Mouse (Mus musculus): Measurements from ENCODE around the gene Med25. TPM values are rescaled to one million over a fixed set of nuclear protein-coding genes. Genes with fewer than 3 reads are reported as not detected.
A peak's percentile ranks its signal among the peaks of the same experiment; 100 is the strongest.

Gene Med25
- total RNA-seq, 2 experiments from 2014 or later, result 14.5 to 26.0 TPM

DNA sequence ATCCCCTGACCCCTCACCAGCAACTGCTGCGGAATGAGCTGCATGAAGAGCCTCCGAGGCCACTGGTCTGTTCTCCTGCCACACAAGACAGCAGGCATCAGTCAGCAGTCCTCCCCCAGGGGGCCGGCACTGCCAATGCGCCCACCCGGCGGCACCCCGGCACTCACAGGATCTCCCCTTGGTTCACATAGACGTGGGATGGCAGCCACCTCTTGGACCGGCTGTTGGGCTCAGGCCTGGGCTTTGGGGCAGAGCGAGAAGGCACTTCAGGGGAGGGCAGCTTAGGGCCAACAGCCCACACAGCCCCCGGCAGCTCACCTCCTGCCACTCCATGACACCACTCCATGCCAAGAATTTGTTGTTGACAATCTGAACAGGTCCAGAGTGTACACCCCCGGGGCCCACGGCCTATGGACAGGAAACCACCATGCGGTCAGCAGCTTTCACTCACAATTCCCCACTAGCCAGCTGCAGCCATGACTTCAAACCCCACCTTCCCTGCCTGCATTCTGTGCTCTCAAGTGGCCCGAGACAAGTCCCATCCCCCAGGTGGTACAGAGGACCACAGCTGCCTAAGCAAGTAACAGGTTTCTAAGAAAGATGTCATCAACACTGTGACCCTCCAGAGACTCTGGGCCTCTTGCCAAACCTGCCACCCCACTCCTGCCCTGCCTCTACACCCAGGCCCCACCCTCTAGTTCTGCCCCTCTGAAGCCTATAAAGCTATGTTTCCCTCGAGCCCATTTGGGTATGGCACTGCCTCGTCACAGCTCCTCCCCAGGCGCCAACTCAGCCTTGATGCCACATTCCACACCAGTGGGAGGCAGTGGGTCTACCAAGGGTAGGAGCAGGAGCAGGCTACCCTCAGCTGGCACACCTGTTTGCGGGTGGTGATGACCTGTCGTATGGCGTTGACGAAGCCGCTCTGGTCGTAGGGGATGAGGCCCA is 27.6 kb downstream of the Med25 start:
- 0 out of 2 replicates have a peak, but pooled peaks have one; percentile 3 for ATAC-seq (replicated peaks; ENCODE audit: poor library complexity)

DNA sequence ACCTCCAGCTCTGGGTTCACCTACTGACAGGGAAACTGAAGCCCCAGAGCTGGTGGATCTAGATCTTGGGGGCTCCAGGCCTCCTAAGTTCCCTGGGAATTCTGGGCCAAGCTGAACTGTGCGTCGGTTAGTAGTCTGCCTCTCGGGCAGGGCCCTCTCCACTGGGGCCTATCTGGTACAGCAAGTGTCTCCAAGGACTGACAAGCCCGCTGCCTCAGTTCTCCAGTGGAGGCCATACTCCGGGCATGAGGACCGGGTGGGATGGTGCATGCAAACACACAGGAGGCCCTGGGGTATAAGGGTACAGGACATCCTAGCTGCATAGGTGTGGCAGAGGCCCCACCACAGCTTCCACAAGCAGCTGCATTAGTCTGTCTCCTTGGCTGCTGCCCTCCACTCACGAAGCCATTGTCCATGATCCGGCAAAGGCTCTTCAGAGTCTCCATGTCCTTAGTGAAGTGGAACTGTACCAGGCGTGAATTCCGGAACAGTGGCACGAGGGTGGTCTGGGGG is 28.5 kb downstream of the Med25 start:
- ATAC-seq (replicated peaks; ENCODE audit: poor library complexity), result no peak

DNA sequence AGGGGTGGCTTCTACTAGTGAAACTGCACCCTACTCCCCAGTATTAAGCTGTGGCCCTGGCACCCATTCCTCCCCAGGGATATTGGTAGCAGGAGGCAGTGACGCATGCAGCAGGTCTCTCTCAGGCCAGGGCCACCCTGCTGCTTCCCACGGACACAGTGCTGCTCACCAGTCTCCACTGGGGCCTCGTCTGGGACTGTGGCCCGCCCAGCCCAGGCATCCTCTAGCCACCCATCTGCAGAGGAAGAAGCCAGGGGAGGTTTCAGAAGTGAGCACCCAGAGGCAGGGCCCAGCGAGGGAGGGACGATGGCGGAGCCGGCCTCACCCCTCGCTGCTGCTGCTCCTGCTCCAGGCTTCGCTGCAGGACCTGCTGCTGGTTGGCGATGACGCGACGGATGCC is 29.3 kb downstream of the Med25 start:
- ATAC-seq (replicated peaks; ENCODE audit: poor library complexity), result no peak

DNA sequence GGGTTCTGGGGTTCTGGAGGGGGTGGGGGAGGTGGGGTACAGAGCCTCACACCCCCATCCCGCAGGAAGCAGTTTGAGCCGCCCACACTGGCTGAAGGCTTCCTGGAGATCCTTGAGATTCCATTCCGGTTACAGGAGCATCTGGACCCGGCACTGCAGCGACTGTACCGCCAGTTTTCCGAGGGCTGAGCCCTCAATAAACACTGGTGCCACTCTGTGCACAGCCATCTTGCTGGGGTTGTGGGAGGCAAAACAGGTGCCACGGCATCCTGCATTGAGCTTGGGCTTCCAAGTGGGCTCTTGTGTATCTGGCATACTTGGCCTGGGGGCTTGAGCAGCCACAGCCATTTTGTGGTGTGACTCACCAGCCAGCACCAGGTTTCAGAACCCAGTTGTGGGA is 30.1 kb downstream of the Med25 start:
- ATAC-seq (replicated peaks; ENCODE audit: poor library complexity), result no peak

DNA sequence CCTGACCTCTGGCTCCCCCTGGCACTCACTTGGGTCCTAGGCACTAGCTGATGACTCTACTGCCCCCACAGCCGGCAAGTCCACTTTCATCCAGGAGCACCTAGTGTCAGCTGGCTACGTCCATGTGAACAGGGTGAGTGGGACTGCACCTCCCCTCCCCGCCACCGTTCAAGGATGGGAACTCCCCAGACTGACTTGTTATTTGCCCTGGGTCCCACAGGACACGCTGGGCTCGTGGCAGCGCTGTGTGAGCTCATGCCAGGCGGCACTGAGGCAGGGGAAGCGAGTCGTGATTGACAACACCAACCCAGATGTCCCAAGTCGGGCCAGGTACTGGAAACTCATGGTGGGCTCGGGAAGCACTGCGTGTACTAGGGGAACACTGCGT is 31.1 kb downstream of the Med25 start:
- ATAC-seq (replicated peaks; ENCODE audit: poor library complexity), result no peak

DNA sequence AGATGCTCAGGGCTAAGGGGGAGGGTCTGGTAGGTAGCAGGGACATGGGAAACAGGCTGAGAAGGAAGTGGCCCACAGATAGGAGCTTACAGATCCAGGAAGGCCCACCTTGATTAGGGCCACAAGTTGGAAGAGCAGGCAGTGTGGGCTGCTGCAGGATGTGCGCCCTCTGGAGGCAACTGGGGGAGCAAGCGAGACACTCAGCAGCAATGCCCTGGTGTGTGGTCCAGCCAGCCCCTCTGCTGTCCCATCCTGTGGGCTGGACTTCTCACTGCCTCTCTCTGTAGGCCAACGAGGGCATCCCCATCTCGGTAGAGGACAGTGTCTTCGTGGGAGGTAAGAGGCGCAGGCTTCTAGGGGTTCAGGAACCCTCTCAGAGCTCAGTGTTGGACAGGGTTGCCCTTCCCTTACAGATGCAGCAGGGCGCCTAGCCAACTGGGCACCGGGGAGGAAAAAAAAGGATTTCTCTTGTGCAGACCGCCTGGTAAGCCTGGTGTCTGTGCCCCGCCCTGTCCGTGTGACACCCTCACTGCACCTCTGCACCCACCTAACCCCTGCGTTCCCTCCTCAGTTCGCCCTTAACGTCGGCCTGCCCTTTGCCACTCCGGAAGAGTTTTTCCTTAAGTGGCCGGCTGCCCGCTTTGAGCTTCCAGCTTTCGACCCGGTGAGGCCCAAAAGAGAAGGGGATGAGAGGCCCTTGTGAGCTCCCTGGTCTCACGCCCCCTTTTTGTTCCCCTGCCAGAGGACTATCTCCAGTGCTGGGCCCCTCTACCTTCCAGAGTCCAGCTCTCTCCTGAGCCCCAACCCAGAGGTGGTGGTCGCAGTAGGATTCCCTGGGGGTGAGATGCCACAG is 31.7 kb downstream of the Med25 start:
- peak; percentile 50 for ATAC-seq (replicated peaks; ENCODE audit: poor library complexity)

DNA sequence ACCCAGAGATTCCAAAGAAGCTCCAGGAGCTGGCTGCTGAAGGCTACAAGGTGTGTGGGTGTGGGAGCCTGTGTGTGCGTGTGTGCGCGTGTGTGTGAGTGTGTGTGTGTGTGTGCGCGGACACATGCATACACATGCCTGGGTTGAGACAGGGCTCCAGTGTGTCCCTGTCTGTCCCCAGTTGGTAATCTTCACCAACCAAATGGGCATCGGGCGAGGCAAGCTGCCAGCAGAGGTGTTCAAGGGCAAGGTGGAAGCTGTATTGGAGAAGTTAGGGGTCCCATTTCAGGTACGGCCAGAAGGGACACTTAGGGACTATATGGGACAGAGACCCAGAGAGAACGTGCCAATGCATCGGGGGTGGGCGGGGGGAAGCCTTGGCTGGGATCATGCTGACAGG is 32.6 kb downstream of the Med25 start:
- ATAC-seq (replicated peaks; ENCODE audit: poor library complexity), result no peak

DNA sequence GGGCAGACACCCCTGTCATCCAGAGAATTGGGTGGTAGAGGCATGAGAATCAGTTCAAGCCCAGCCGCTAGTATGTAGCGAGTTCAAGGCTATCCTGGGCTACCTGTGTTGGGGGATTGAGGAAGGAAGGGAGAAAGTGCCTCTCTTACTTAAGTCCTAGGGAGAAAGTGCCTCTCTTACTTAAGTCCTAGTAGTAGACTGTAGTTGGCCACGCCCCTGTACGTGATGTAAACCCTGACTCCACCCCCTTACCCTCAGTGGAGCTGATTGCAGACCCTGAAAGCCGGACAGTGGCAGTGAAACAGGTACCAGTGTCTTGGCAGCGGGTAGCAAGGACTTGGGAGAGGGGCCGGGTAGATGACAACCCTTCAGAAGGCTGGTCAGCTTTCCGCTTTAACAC is 34.6 kb downstream of the Med25 start:
- peak; percentile 43 for ATAC-seq (replicated peaks; ENCODE audit: poor library complexity)

DNA sequence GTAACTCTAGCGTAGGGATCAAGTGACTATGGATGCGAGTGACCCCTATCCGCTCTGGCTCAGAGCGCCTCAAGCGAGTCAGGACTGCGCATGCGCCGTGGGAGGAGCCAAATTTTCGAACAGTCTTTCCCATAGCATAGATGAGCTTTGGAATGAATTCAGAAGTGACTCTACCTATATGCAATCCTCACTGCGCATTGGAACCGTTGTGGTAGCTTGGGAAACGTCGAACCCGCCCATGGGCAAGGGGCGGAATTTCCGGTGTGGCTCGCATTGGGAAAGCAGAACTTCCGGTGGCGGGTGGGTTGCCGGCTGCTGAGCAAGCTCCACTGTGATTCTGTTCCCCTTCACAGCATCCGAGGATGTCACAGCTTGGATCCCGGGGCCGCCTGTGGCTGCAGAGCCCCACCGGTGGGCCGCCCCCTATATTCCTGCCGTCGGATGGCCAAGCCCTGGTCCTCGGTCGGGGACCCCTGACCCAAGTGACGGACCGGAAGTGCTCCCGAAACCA is 35.4 kb downstream of the Med25 start, which contains the start of gene Pnkp:
Gene Pnkp (plus strand): TSS at position 98 of the 511 bp plus-strand sequence.
- ATAC-seq (replicated peaks; ENCODE audit: poor library complexity), result peak; percentile 61

DNA sequence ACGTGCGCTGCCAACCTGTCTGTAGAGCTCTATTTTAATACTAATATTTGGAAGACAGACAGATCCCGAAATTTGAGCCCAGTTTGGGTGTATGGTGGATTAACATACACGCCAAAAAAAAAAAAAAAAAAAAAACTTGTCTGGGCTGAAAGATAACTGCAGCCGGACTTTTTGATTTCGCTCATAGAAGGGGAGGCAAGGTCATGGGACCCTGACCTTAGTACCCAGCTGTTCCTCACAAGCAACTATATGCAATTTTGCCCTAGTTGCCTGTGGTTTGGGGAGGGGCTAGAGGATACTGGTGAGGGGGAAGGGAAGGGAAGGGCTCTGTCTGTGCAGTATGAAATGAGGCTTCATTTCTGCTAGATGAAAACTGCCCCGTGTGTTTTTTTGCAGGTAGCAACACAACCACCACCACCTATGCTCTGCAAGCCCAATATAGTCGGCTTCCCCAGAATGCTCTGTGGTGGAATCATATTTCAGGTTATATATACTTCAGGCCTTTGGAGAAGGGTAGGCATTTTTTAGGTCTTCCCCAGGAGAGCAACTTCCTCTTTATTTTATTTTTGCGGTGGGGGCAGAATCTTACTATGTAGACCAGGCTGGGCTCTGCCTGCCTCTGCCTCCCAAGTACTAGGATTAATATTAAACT is 36.1 kb downstream of the Med25 start:
- ATAC-seq (replicated peaks; ENCODE audit: poor library complexity), result peak; percentile 6; the same call in 1 of the 2 replicates

DNA sequence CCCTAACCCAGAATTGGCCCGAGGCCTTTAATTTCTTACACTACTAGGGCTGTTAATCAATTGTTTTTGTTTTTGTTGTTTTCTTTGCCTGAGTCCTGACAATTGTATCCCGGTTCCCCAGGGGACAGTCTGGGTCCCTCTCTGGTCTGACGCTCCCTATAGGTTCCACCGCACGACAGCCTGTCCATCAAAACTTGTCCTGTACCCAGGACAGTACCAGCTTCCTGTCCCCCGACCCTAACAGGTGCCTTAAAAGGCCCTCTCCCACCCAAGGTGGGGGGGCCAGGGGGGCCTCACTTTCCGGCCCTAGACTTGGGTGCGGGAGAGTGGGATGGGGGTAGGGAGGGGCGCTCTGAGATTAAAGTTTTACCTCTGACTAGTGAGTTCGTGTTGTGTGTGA is 37.5 kb downstream of the Med25 start:
- no peak for ATAC-seq (replicated peaks; ENCODE audit: poor library complexity)

DNA sequence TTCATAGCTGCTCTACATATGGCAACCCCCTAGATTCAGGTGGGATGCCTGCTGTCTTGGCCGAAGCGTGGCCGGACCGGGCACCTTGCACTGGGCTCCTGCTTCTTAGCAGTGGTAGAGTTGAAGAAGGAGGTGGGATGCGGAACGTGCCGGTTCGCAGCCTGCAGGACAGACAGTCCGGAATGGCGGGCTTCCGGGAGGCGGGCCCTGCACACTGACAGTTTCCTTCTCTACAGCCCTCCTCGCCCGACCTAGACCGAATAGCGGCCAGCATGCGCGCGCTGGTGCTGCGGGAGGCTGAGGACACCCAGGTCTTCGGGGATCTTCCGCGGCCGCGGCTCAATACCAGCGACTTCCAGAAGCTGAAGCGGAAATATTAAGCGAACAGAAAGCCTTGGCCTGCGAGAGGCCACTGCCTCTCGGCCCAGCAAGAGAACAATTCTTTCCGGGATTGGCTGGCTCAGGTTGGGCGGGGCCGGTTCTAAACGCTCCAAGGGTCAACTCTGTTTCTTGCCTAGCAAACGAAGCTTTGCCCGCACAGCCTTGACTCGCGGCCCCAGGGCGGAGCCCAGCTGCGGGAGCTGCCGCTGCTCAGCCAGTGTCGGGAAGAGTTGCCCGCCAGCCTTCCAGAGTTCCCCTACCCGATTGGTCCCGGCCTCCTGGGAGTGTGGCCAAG is 38.0 kb downstream of the Med25 start:
- ATAC-seq (replicated peaks; ENCODE audit: poor library complexity), result peak; percentile 25; the same call in 1 of the 2 replicates

DNA sequence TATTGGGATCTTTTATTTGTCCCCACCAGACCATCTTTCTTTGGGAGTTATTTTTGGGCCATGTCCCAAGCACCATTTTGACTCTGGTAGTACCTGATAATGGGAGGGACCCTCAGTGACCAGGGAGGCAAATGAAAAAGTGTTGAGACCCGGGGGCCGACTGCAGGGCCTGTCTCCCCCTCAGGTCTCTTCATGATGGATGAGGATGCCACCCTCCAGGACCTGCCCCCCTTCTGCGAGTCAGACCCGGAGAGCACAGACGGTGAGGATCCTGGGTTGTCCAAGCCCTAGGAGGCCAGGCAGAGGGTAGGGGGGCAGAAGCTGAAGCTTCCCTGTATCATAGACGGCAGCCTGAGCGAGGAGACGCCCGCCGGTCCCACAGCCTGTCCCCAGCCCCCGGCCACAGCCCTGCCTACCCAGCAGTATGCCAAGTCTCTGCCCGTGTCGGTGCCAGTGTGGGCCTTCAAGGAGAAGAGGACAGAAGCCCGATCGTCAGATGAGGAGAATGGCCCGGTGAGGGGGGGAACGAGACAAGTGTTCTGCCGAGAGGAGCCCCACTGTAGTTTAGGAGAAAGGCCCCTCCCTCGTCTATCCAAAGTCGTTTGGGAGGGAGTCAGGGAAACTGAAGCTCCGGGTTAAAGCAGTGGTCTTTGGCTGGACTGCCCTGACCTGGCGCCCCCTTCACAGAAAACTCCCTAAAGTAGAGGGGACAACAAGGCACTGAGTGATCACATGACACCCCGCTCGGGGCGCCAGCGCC is 38.7 kb downstream of the Med25 start:
- no peak for ATAC-seq (replicated peaks; ENCODE audit: poor library complexity)

DNA sequence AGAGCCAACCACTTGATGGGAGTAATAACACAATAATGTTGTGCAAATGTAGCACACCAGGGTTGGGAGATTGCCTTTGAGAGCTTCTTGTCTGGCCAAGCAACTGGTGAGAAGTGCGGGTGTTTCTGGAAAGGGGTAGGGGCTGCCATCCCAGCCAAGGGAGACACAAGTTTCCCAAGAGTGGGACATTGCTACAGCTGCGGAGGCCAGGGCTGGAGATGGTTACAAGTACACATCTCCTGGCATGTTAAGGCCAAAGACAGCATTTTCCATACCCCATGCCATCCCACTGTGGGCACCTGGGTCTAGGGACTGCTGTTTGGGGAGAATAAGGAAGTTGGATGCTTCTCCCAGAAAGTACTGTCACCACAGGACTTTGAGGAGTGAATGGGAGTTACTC is 39.4 kb downstream of the Med25 start:
- ATAC-seq (replicated peaks; ENCODE audit: poor library complexity), result no peak

DNA sequence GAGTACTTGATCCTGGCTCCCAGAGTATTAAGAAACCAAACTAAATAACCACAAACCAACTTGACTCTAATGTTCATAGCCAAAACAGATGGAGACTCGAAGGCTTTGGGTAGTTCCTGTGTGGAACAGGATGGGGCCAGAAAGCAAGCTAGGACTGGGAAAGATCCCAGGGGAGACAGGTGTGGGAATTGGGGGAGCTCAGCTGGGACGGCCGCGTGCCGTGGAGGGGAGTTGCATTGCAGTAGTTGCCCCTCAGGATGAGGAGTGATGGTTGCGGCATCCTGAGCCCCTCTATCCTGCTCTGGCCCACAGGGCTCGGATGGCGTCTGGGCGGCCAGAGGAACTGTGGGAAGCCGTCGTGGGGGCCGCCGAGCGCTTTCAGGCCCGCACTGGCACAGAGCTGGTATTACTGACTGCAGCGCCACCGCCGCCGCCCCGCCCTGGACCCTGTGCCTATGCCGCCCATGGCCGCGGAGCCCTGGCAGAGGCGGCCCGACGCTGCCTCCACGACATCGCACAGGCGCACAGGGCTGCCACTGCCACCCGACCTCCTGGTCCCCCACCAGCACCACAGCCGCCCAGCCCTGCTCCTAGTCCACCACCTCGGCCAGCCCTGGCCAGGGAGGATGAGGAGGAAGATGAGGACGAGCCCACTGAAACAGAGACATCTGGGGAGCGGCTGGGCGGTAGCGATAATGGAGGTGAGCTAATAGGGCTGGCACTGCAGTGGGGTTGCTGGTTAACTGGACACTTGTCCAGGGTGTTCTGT is 40.1 kb downstream of the Med25 start:
- ATAC-seq (replicated peaks; ENCODE audit: poor library complexity), result no peak

DNA sequence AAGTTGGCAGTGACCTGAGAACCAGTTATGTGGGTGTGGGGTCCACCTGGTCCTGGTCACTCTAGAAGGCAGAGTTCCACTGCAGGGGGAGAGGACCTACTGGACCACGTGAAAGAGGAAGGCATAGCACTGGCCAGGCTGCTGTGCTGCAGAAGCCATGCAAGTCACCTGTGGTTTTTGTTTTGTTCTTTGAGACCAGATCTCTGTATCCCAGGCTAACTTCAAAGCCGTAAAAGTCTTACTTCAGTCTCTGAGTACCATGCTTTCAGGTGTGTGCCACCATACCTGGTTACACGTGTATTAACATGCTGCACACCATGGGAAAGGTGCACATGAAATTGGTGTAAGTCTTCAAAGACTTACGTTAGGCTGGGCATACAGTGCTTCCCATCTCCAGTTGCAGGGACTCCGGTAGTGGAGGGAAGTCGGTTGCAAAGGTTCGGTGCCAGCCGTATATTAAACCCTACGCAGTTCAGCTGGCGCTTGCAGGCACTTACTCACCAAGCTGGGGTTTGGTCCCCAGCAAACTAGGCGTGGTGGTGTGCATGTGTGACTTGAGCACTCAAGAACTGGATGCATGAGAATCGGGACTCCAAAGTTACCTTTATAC is 40.8 kb downstream of the Med25 start:
- no peak for ATAC-seq (replicated peaks; ENCODE audit: poor library complexity)

DNA sequence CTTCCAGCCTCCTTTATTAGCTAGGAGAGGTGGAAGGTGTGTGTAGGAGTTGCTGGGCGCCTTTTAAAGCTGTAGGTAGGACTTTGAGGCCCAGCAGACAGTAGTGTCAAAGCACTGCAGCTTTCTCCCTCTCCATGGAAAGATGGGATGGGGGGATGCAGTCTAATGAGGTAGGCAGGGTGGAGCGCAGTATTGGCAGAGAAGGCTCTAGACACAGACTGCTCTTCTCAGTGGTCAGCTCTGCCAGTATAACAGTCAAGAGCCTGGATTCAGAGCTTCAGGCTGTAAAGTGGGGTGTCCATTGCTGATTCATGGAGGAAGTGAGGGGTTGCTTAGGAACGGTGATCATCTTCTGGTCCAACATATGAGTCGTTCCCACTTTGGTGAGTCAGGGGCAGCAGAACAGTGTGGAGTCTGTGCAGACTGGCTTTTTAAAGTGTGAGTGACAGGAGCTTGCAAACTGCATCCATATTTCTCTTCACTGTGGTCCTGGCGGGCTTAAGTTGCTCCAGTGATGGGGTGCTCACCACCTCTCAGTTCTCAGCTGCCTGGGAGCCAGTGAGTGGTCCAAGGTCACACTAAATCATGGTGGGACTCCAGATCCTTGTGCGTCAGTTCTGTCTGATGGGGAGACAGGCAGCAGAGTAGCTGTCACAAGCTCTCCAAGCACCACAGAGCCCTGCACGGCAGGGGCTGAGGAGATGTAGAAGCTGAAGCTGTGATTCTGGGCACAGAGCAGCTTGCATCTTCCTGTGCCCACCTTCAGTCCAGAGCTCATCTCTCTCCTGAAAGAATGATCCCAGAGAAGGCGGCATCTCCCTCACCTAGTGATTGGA is 41.5 kb downstream of the Med25 start:
- no peak for ATAC-seq (replicated peaks; ENCODE audit: poor library complexity)

Data from megakaryocyte progenitor cell, adult 5-6 weeks (primary cell).